Mouse (Mus musculus) heart, postnatal 36 days (tissue): Measurements from ENCODE around the gene Gm4894. TPM values are rescaled to one million over a fixed set of nuclear protein-coding genes. Genes with fewer than 3 reads are reported as not detected.

ENCODE experiments used
- total RNA-seq, 2 experiments: library from RNA; stranded (reverse); gene quantifications; 2 replicates each; pipeline ENCODE4 v1.2.3; 2021

The Gm4894 gene
- total RNA-seq, 2 experiments from 2014 or later, result not detected

Other genes with a start within 250 kb of the Gm4894 start
- gene Zw10, start 194.9 kb upstream of the Gm4894 start, total RNA-seq, result 10 to 100 TPM; 10.4 to 11.8 TPM
- gene Tmprss5, start 169.3 kb upstream of the Gm4894 start, total RNA-seq, result under 1 TPM in 1 of 2 experiments, not detected in 1; 0.28 TPM
- gene Drd2, start 90.1 kb downstream of the Gm4894 start, total RNA-seq, result 1 to 10 TPM in 1 of 2 experiments, under 1 TPM in 1; 0.81 to 1.1 TPM
- not detected for gene Ankk1, start 176.5 kb downstream of the Gm4894 start, total RNA-seq
- 10 to 100 TPM in 1 of 2 experiments, 1 to 10 TPM in 1; 9.9 to 12.3 TPM for gene Ttc12, start 235.7 kb downstream of the Gm4894 start, total RNA-seq